Mouse (Mus musculus): ENCODE data around the gene Chac2. TPM values are rescaled to one million over a fixed set of nuclear protein-coding genes. Genes with fewer than 3 reads are reported as not detected.
A peak's percentile ranks its signal among the peaks of the same experiment; 100 is the strongest.

The Chac2 gene
- polyA plus RNA-seq, 1 experiment from 2014 or later: 15.9 TPM

- ATAC-seq (replicated peaks; ENCODE audit: insufficient number of reproducible peaks, low FRiP score, low TSS enrichment, low read depth) (no peak), DNase-seq (ENCODE audit: low spot score) (no peak)
- no peaks in the 10 kb centered on the region for H3K4me1 ChIP-seq (ENCODE audit: control insufficient read depth, insufficient read depth, low read length)
- H3K4me2 ChIP-seq (ENCODE audit: low read depth, low read length): no peak overlapping the region
- H3K9ac ChIP-seq (replicated peaks; ENCODE audit: low read length): no peak overlapping the region
- WGBS: 77% methylated on average over 3 of the region's 3 CpGs
- no peaks in the 10 kb centered on the region for H3K27me3 ChIP-seq (ENCODE audit: control insufficient read depth, insufficient read depth, low read length)
- no peak overlapping the region for H3K4me3 ChIP-seq (ENCODE audit: low read depth, low read length)
- no peaks in the 10 kb centered on the region for H3K36me3 ChIP-seq (replicated peaks; ENCODE audit: control insufficient read depth, insufficient read depth, low read depth, low read length)
- H3K9me3 ChIP-seq (replicated peaks; ENCODE audit: control insufficient read depth, low read length): no peaks in the 10 kb centered on the region
- no peak overlapping the region for H3K27ac ChIP-seq (replicated peaks; ENCODE audit: low read depth, low read length)
These were observed 10.5 kb upstream of the Chac2 start for GRCm38 (mm10) chr11:30996670-30997069.

- H3K27me3 ChIP-seq (ENCODE audit: control insufficient read depth, insufficient read depth, low read length): no peaks in the 10 kb centered on the region
- H3K4me1 ChIP-seq (ENCODE audit: control insufficient read depth, insufficient read depth, low read length): no peaks in the 10 kb centered on the region
- peak; percentile 90 for ATAC-seq (replicated peaks; ENCODE audit: insufficient number of reproducible peaks, low FRiP score, low TSS enrichment, low read depth)
- H3K4me2 ChIP-seq (ENCODE audit: low read depth, low read length): peak overlapping the region; percentile 78
- H3K9ac ChIP-seq (replicated peaks; ENCODE audit: low read length): peak overlapping the region; percentile 74; the same call in 1 of the 2 replicates
- no peaks in the 10 kb centered on the region for H3K36me3 ChIP-seq (replicated peaks; ENCODE audit: control insufficient read depth, insufficient read depth, low read depth, low read length)
- WGBS: 0% methylated on average over 2 of the region's 2 CpGs
- H3K27ac ChIP-seq (replicated peaks; ENCODE audit: low read depth, low read length): no peak overlapping the region
- H3K9me3 ChIP-seq (replicated peaks; ENCODE audit: control insufficient read depth, low read length): no peaks in the 10 kb centered on the region
- peak overlapping the region; percentile 52 for H3K4me3 ChIP-seq (ENCODE audit: low read depth, low read length)
- peak; percentile 46 for DNase-seq (ENCODE audit: low spot score)
These were observed 471 bp upstream of the Chac2 start for GRCm38 (mm10) chr11:30986625-30987017.

- Histone ChIP-seq H3K9me3 (replicated peaks; ENCODE audit: control insufficient read depth, low read length) (no peaks in the 10 kb centered on the region), H3K4me2 (ENCODE audit: low read depth, low read length) (no peak overlapping the region), H3K4me3 (ENCODE audit: low read depth, low read length) (no peak overlapping the region), H3K4me1 (ENCODE audit: control insufficient read depth, insufficient read depth, low read length) (no peaks in the 10 kb centered on the region), H3K27ac (replicated peaks; ENCODE audit: low read depth, low read length) (no peak overlapping the region), H3K36me3 (replicated peaks; ENCODE audit: control insufficient read depth, insufficient read depth, low read depth, low read length) (no peaks in the 10 kb centered on the region), H3K9ac (replicated peaks; ENCODE audit: low read length) (no peak overlapping the region), H3K27me3 (ENCODE audit: control insufficient read depth, insufficient read depth, low read length) (no peaks in the 10 kb centered on the region)
- no peak for DNase-seq (ENCODE audit: low spot score)
- 63% methylated on average over 2 of the region's 2 CpGs for WGBS
- ATAC-seq (replicated peaks; ENCODE audit: insufficient number of reproducible peaks, low FRiP score, low TSS enrichment, low read depth): no peak
These were observed 913 bp downstream of the Chac2 start for GRCm38 (mm10) chr11:30985237-30985636.

- ATAC-seq (replicated peaks; ENCODE audit: insufficient number of reproducible peaks, low FRiP score, low TSS enrichment, low read depth) (peak; percentile 98), DNase-seq (ENCODE audit: low spot score) (peak; percentile 94)
- Histone ChIP-seq H3K9me3 (replicated peaks; ENCODE audit: control insufficient read depth, low read length) (no peaks in the 10 kb centered on the region), H3K4me1 (ENCODE audit: control insufficient read depth, insufficient read depth, low read length) (no peaks in the 10 kb centered on the region), H3K36me3 (replicated peaks; ENCODE audit: control insufficient read depth, insufficient read depth, low read depth, low read length) (no peaks in the 10 kb centered on the region), H3K27ac (replicated peaks; ENCODE audit: low read depth, low read length) (peak within 1 kb of the TSS; percentile 65), H3K4me3 (ENCODE audit: low read depth, low read length) (peak within 1 kb of the TSS; percentile 73), H3K4me2 (ENCODE audit: low read depth, low read length) (peak within 1 kb of the TSS; percentile 65), H3K27me3 (ENCODE audit: control insufficient read depth, insufficient read depth, low read length) (no peaks in the 10 kb centered on the region), H3K9ac (replicated peaks; ENCODE audit: low read length) (peak within 1 kb of the TSS; percentile 89)
- WGBS: under 1% methylated on average over 34 of the region's 40 CpGs
These were observed 31.8 kb downstream of the Chac2 start, which contains the start of gene Erlec1 for GRCm38 (mm10) chr11:30954279-30954725. Erlec1 (minus strand) TSS chr11:30954335.

GRCm38 (mm10) chr11:30953469-30954154 lies 32.5 kb downstream of the Chac2 start:
- peak overlapping the region; percentile 83 for H3K9ac ChIP-seq (replicated peaks; ENCODE audit: low read length)
- H3K27me3 ChIP-seq (ENCODE audit: control insufficient read depth, insufficient read depth, low read length): no peaks in the 10 kb centered on the region
- H3K9me3 ChIP-seq (replicated peaks; ENCODE audit: control insufficient read depth, low read length): no peaks in the 10 kb centered on the region
- 0 out of 2 replicates have a peak overlapping the region, but pooled peaks have one; percentile 65 for H3K27ac ChIP-seq (replicated peaks; ENCODE audit: low read depth, low read length)
- peak overlapping the region; percentile 31 for H3K4me2 ChIP-seq (ENCODE audit: low read depth, low read length)
- WGBS: under 1% methylated on average over 28 of the region's 32 CpGs
- peak; percentile 38 for DNase-seq (ENCODE audit: low spot score)
- H3K4me3 ChIP-seq (ENCODE audit: low read depth, low read length): peak overlapping the region; percentile 73
- ATAC-seq (replicated peaks; ENCODE audit: insufficient number of reproducible peaks, low FRiP score, low TSS enrichment, low read depth): peak; percentile 87
- no peaks in the 10 kb centered on the region; the same call in 1 of the 2 replicates for H3K36me3 ChIP-seq (replicated peaks; ENCODE audit: control insufficient read depth, insufficient read depth, low read depth, low read length)
- no peaks in the 10 kb centered on the region for H3K4me1 ChIP-seq (ENCODE audit: control insufficient read depth, insufficient read depth, low read length)

- Histone ChIP-seq H3K27ac (replicated peaks; ENCODE audit: low read depth, low read length) (no peak overlapping the region), H3K4me2 (ENCODE audit: low read depth, low read length) (peak overlapping the region; percentile 31; the same call in 1 of the 2 replicates), H3K4me1 (ENCODE audit: control insufficient read depth, insufficient read depth, low read length) (no peaks in the 10 kb centered on the region), H3K27me3 (ENCODE audit: control insufficient read depth, insufficient read depth, low read length) (no peaks in the 10 kb centered on the region), H3K9ac (replicated peaks; ENCODE audit: low read length) (no peak overlapping the region), H3K9me3 (replicated peaks; ENCODE audit: control insufficient read depth, low read length) (no peaks in the 10 kb centered on the region), H3K4me3 (ENCODE audit: low read depth, low read length) (no peak overlapping the region), H3K36me3 (replicated peaks; ENCODE audit: control insufficient read depth, insufficient read depth, low read depth, low read length) (no peaks in the 10 kb centered on the region; the same call in 1 of the 2 replicates)
- DNase-seq (ENCODE audit: low spot score): no peak
- ATAC-seq (replicated peaks; ENCODE audit: insufficient number of reproducible peaks, low FRiP score, low TSS enrichment, low read depth): no peak
- 68% methylated on average over 5 of the region's 5 CpGs for WGBS
These were observed 33.3 kb downstream of the Chac2 start for GRCm38 (mm10) chr11:30952829-30953228.

GRCm38 (mm10) chr11:30943522-30943921 lies 42.6 kb downstream of the Chac2 start:
- Histone ChIP-seq H3K36me3 (replicated peaks; ENCODE audit: control insufficient read depth, insufficient read depth, low read depth, low read length) (no peaks in the 10 kb centered on the region; the same call in none of the 2 replicates), H3K27ac (replicated peaks; ENCODE audit: low read depth, low read length) (no peak overlapping the region), H3K4me2 (ENCODE audit: low read depth, low read length) (no peak overlapping the region), H3K4me1 (ENCODE audit: control insufficient read depth, insufficient read depth, low read length) (no peaks in the 10 kb centered on the region), H3K9me3 (replicated peaks; ENCODE audit: control insufficient read depth, low read length) (no peaks in the 10 kb centered on the region), H3K27me3 (ENCODE audit: control insufficient read depth, insufficient read depth, low read length) (no peaks in the 10 kb centered on the region), H3K4me3 (ENCODE audit: low read depth, low read length) (no peak overlapping the region), H3K9ac (replicated peaks; ENCODE audit: low read length) (no peak overlapping the region)
- WGBS: 96% methylated on average over 2 of the region's 2 CpGs
- DNase-seq (ENCODE audit: low spot score) (no peak), ATAC-seq (replicated peaks; ENCODE audit: insufficient number of reproducible peaks, low FRiP score, low TSS enrichment, low read depth) (no peak)

- Histone ChIP-seq H3K4me2 (ENCODE audit: low read depth, low read length) (no peak overlapping the region), H3K9ac (replicated peaks; ENCODE audit: low read length) (no peak overlapping the region), H3K4me1 (ENCODE audit: control insufficient read depth, insufficient read depth, low read length) (no peaks in the 10 kb centered on the region), H3K4me3 (ENCODE audit: low read depth, low read length) (no peak overlapping the region), H3K27ac (replicated peaks; ENCODE audit: low read depth, low read length) (no peak overlapping the region), H3K9me3 (replicated peaks; ENCODE audit: control insufficient read depth, low read length) (no peaks in the 10 kb centered on the region), H3K27me3 (ENCODE audit: control insufficient read depth, insufficient read depth, low read length) (no peaks in the 10 kb centered on the region), H3K36me3 (replicated peaks; ENCODE audit: control insufficient read depth, insufficient read depth, low read depth, low read length) (no peaks in the 10 kb centered on the region; the same call in 1 of the 2 replicates)
- WGBS: 92% methylated on average over 1 of the region's 1 CpGs
- DNase-seq (ENCODE audit: low spot score) (no peak), ATAC-seq (replicated peaks; ENCODE audit: insufficient number of reproducible peaks, low FRiP score, low TSS enrichment, low read depth) (no peak)
These were observed 57.7 kb downstream of the Chac2 start for GRCm38 (mm10) chr11:30928498-30928897.
